Mouse (Mus musculus): ENCODE measurements around the gene Cdhr2. TPM values are rescaled to one million over a fixed set of nuclear protein-coding genes. Genes with fewer than 3 reads are reported as not detected.

Cdhr2 gene
- not detected in 2 replicates for polyA plus RNA-seq (2014; fragmentation: Nextera tagmentation; extraction: Ambion mirVana)

GRCm38 (mm10) chr13:54701243-54701642, at the start of gene Cdhr2:
Gene Cdhr2 (plus strand): TSS chr13:54701461.
- no peaks in the 10 kb centered on the region for H3K27me3 ChIP-seq (ENCODE audit: control insufficient read depth, insufficient read depth, low read length)
- H3K36me3 ChIP-seq (ENCODE audit: control insufficient read depth, insufficient read depth, low read length), result no peaks in the 10 kb centered on the region
- WGBS, result 69% methylated on average over 5 of the region's 5 CpGs
- DNase-seq (ENCODE audit: low spot score), result no peak
- H3K9me3 ChIP-seq (ENCODE audit: control insufficient read depth, low read length), result no peaks in the 10 kb centered on the region
- H3K4me2 ChIP-seq (ENCODE audit: low read depth, severe bottlenecking), result no peak within 1 kb of the TSS
- H3K27ac ChIP-seq (replicated peaks; ENCODE audit: low read depth, low read length), result no peak within 1 kb of the TSS
- no peaks in the 10 kb centered on the region for H3K4me1 ChIP-seq (ENCODE audit: control insufficient read depth, insufficient read depth, low read length)
- 0 out of 2 replicates have a peak within 1 kb of the TSS, but pooled peaks have one; percentile 12 for H3K9ac ChIP-seq (ENCODE audit: low read length)
- no peak for ATAC-seq (ENCODE audit: insufficient number of reproducible peaks, low FRiP score, low TSS enrichment, low read depth)
- no peak within 1 kb of the TSS for H3K4me3 ChIP-seq (ENCODE audit: low read depth, low read length)

GRCm38 (mm10) chr13:54660877-54661276, 40.4 kb upstream of the Cdhr2 start:
- Histone ChIP-seq H3K27me3 (ENCODE audit: control insufficient read depth, insufficient read depth, low read length) (no peaks in the 10 kb centered on the region), H3K4me1 (ENCODE audit: control insufficient read depth, insufficient read depth, low read length) (no peaks in the 10 kb centered on the region), H3K36me3 (ENCODE audit: control insufficient read depth, insufficient read depth, low read length) (peaks cover 23% of the 10 kb centered on the region), H3K27ac (replicated peaks; ENCODE audit: low read depth, low read length) (no peak overlapping the region), H3K9ac (ENCODE audit: low read length) (no peak overlapping the region), H3K9me3 (ENCODE audit: control insufficient read depth, low read length) (no peaks in the 10 kb centered on the region), H3K4me2 (ENCODE audit: low read depth, severe bottlenecking) (no peak overlapping the region), H3K4me3 (ENCODE audit: low read depth, low read length) (no peak overlapping the region)
- ATAC-seq (ENCODE audit: insufficient number of reproducible peaks, low FRiP score, low TSS enrichment, low read depth) (no peak), DNase-seq (ENCODE audit: low spot score) (no peak)
- WGBS, result 75% methylated on average over 5 of the region's 5 CpGs

GRCm38 (mm10) chr13:54661358-54661757, 39.9 kb upstream of the Cdhr2 start:
- no peak overlapping the region for H3K4me3 ChIP-seq (ENCODE audit: low read depth, low read length)
- no peaks in the 10 kb centered on the region for H3K27me3 ChIP-seq (ENCODE audit: control insufficient read depth, insufficient read depth, low read length)
- DNase-seq (ENCODE audit: low spot score), result no peak
- peaks cover 19% of the 10 kb centered on the region for H3K36me3 ChIP-seq (ENCODE audit: control insufficient read depth, insufficient read depth, low read length)
- H3K27ac ChIP-seq (replicated peaks; ENCODE audit: low read depth, low read length), result no peak overlapping the region
- no peak for ATAC-seq (ENCODE audit: insufficient number of reproducible peaks, low FRiP score, low TSS enrichment, low read depth)
- no peaks in the 10 kb centered on the region for H3K4me1 ChIP-seq (ENCODE audit: control insufficient read depth, insufficient read depth, low read length)
- no peak overlapping the region for H3K9ac ChIP-seq (ENCODE audit: low read length)
- WGBS, result 89% methylated on average over 12 of the region's 12 CpGs
- no peak overlapping the region for H3K4me2 ChIP-seq (ENCODE audit: low read depth, severe bottlenecking)
- no peaks in the 10 kb centered on the region for H3K9me3 ChIP-seq (ENCODE audit: control insufficient read depth, low read length)

GRCm38 (mm10) chr13:54663999-54664398, 37.3 kb upstream of the Cdhr2 start:
- DNase-seq (ENCODE audit: low spot score) (no peak), ATAC-seq (ENCODE audit: insufficient number of reproducible peaks, low FRiP score, low TSS enrichment, low read depth) (no peak)
- H3K36me3 ChIP-seq (ENCODE audit: control insufficient read depth, insufficient read depth, low read length), result peaks cover 13% of the 10 kb centered on the region; the same call in 1 of the 2 replicates
- H3K9ac ChIP-seq (ENCODE audit: low read length), result no peak overlapping the region
- H3K4me2 ChIP-seq (ENCODE audit: low read depth, severe bottlenecking), result no peak overlapping the region
- H3K27me3 ChIP-seq (ENCODE audit: control insufficient read depth, insufficient read depth, low read length), result no peaks in the 10 kb centered on the region
- no peak overlapping the region for H3K27ac ChIP-seq (replicated peaks; ENCODE audit: low read depth, low read length)
- H3K4me3 ChIP-seq (ENCODE audit: low read depth, low read length), result no peak overlapping the region
- H3K9me3 ChIP-seq (ENCODE audit: control insufficient read depth, low read length), result no peaks in the 10 kb centered on the region
- no peaks in the 10 kb centered on the region for H3K4me1 ChIP-seq (ENCODE audit: control insufficient read depth, insufficient read depth, low read length)
- WGBS, result 67% methylated on average over 4 of the region's 4 CpGs

GRCm38 (mm10) chr13:54664509-54664908, 36.8 kb upstream of the Cdhr2 start:
- Histone ChIP-seq H3K36me3 (ENCODE audit: control insufficient read depth, insufficient read depth, low read length) (peaks cover 13% of the 10 kb centered on the region; the same call in 1 of the 2 replicates), H3K4me1 (ENCODE audit: control insufficient read depth, insufficient read depth, low read length) (no peaks in the 10 kb centered on the region), H3K27me3 (ENCODE audit: control insufficient read depth, insufficient read depth, low read length) (no peaks in the 10 kb centered on the region), H3K4me2 (ENCODE audit: low read depth, severe bottlenecking) (no peak overlapping the region), H3K9ac (ENCODE audit: low read length) (no peak overlapping the region), H3K27ac (replicated peaks; ENCODE audit: low read depth, low read length) (no peak overlapping the region), H3K9me3 (ENCODE audit: control insufficient read depth, low read length) (no peaks in the 10 kb centered on the region), H3K4me3 (ENCODE audit: low read depth, low read length) (no peak overlapping the region)
- DNase-seq (ENCODE audit: low spot score), result no peak
- ATAC-seq (ENCODE audit: insufficient number of reproducible peaks, low FRiP score, low TSS enrichment, low read depth), result no peak
- 89% methylated on average over 1 of the region's 1 CpGs for WGBS

- Histone ChIP-seq H3K36me3 (ENCODE audit: control insufficient read depth, insufficient read depth, low read length) (peaks cover 13% of the 10 kb centered on the region; the same call in 1 of the 2 replicates), H3K4me2 (ENCODE audit: low read depth, severe bottlenecking) (no peak overlapping the region), H3K9ac (ENCODE audit: low read length) (no peak overlapping the region), H3K4me3 (ENCODE audit: low read depth, low read length) (no peak overlapping the region), H3K27me3 (ENCODE audit: control insufficient read depth, insufficient read depth, low read length) (no peaks in the 10 kb centered on the region), H3K27ac (replicated peaks; ENCODE audit: low read depth, low read length) (no peak overlapping the region), H3K9me3 (ENCODE audit: control insufficient read depth, low read length) (no peaks in the 10 kb centered on the region), H3K4me1 (ENCODE audit: control insufficient read depth, insufficient read depth, low read length) (no peaks in the 10 kb centered on the region)
- ATAC-seq (ENCODE audit: insufficient number of reproducible peaks, low FRiP score, low TSS enrichment, low read depth) (no peak), DNase-seq (ENCODE audit: low spot score) (no peak)
- 94% methylated on average over 7 of the region's 7 CpGs for WGBS
Observed at GRCm38 (mm10) chr13:54665062-54665461, 36.2 kb upstream of the Cdhr2 start.

- Histone ChIP-seq H3K27me3 (ENCODE audit: control insufficient read depth, insufficient read depth, low read length) (no peaks in the 10 kb centered on the region), H3K4me2 (ENCODE audit: low read depth, severe bottlenecking) (no peak overlapping the region), H3K9me3 (ENCODE audit: control insufficient read depth, low read length) (no peaks in the 10 kb centered on the region), H3K9ac (ENCODE audit: low read length) (no peak overlapping the region), H3K27ac (replicated peaks; ENCODE audit: low read depth, low read length) (no peak overlapping the region), H3K4me1 (ENCODE audit: control insufficient read depth, insufficient read depth, low read length) (no peaks in the 10 kb centered on the region), H3K4me3 (ENCODE audit: low read depth, low read length) (no peak overlapping the region), H3K36me3 (ENCODE audit: control insufficient read depth, insufficient read depth, low read length) (peaks cover 2% of the 10 kb centered on the region; the same call in 1 of the 2 replicates)
- ATAC-seq (ENCODE audit: insufficient number of reproducible peaks, low FRiP score, low TSS enrichment, low read depth), result no peak
- 79% methylated on average over 2 of the region's 2 CpGs for WGBS
- DNase-seq (ENCODE audit: low spot score), result no peak
Observed at GRCm38 (mm10) chr13:54670491-54670890, 30.8 kb upstream of the Cdhr2 start.

GRCm38 (mm10) chr13:54675895-54676590, 25.2 kb upstream of the Cdhr2 start:
- Histone ChIP-seq H3K4me2 (ENCODE audit: low read depth, severe bottlenecking) (no peak overlapping the region), H3K4me1 (ENCODE audit: control insufficient read depth, insufficient read depth, low read length) (peaks cover 2% of the 10 kb centered on the region; the same call in 1 of the 2 replicates), H3K9me3 (ENCODE audit: control insufficient read depth, low read length) (no peaks in the 10 kb centered on the region), H3K27ac (replicated peaks; ENCODE audit: low read depth, low read length) (no peak overlapping the region), H3K36me3 (ENCODE audit: control insufficient read depth, insufficient read depth, low read length) (peaks cover 16% of the 10 kb centered on the region), H3K27me3 (ENCODE audit: control insufficient read depth, insufficient read depth, low read length) (no peaks in the 10 kb centered on the region), H3K4me3 (ENCODE audit: low read depth, low read length) (no peak overlapping the region), H3K9ac (ENCODE audit: low read length) (no peak overlapping the region)
- 60% methylated on average over 11 of the region's 11 CpGs for WGBS
- ATAC-seq (ENCODE audit: insufficient number of reproducible peaks, low FRiP score, low TSS enrichment, low read depth), result no peak
- DNase-seq (ENCODE audit: low spot score), result no peak

All from limb, embryonic 11.5 days (tissue).